Mouse (Mus musculus): Measurements from ENCODE around the gene Flvcr2.

- TF ChIP-seq POLR2A (IDR thresholded peaks at IDR 0.05; ENCODE audit: control insufficient read depth, extremely low read depth, insufficient read depth, low read length, poor library complexity) (no peak), CTCF (IDR thresholded peaks at IDR 0.05; ENCODE audit: borderline replicate concordance, control insufficient read depth, extremely low read depth, insufficient read depth, low read length, poor library complexity) (no peak)
These were observed 46.5 kb downstream of the Flvcr2 start for GRCm38 (mm10) chr12:85792821-85793346.

All from thymus, adult 2 months (tissue).